Mouse (Mus musculus) cerebellum, adult 2 months (tissue): Measurements from ENCODE around the gene Rps7.

ENCODE experiments used
- CTCF ChIP-seq: fragments of 200-500 bp; IDR thresholded peaks from 2 replicates; pipeline ENCODE4 v1.5.1; 2011; ENCODE audit warnings: low read depth, mild to moderate bottlenecking, control low read depth, low read length, moderate library complexity, borderline replicate concordance; ENCODE audit not compliant: insufficient read depth
- POLR2A ChIP-seq: fragments of 200-500 bp; IDR thresholded peaks from 2 replicates; pipeline ENCODE4 v1.6.1; 2011; ENCODE audit warnings: low read length, control low read depth, borderline replicate concordance; ENCODE audit not compliant: insufficient read depth

DNA sequence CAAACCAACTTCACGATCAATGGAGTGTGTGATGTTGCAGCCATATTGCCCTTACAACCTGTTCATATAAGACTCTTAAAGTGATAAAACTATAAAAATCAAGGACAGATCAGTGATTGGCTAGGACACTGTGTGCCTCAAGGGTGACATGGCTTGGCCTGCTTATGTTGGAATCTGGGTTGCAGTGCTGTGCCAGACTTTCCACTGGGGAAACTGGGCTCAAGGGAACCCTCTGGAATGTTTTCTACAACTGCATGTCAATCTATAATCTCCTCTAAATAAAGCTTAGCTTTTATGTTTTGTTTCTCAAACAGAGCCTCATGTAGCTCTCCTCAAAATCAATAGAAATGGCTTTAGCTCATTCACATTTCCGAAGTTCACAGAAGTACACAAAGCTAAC, 11.5 kb downstream of the Rps7 start:
- TF ChIP-seq POLR2A (no peak), CTCF (no peak)
